Mouse (Mus musculus): ENCODE data around the gene Pebp1. TPM values are rescaled to one million over a fixed set of nuclear protein-coding genes. Genes with fewer than 3 reads are reported as not detected.

Gene Pebp1
- polyA plus RNA-seq, 1 experiment = 697 TPM

DNA sequence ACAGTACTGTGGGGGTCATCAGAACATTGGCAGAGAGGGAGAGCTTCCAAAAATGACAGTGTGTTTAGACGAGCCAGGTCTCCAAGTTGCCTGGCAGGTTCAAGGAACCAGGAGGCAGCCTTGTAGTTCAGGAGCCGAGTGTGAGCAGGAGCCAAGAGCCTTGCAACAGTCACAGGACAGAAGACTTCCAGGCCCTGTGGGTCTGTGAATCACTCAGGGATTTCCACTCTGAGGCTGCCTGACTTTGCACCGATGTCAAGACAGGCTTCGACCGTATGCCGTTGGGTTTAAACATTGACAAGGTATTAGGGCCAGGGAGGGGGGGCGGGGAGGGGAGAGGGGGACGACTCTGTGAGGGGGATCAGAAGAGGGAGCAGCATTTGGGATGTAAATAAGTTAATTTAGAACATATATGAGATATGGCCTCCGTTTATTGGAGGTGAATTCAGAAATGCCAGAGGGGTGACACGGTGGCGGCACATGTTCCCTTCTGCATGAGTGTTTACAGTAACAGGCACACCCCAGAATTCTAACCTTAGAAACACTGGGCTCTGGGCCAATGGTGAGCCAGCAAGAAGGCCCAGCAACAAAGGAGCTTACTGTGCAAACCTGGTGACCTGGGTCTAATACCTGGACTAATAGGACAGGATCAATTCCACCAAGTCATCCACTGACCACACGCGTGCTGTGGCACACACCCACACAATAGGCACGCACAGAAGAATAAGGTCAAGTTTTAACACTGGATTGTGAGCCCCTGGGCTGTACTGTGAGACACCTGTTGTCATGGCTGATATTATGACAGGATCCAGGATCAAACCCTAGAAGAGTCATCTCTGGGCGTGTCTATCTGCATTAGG is 8.4 kb downstream of the Pebp1 start:
- Histone ChIP-seq H3K36me3 (ENCODE audit: control insufficient read depth, insufficient read depth) (peaks cover 20% of the 10 kb centered on the region), H3K4me3 (ENCODE audit: insufficient read depth, poor library complexity, severe bottlenecking) (no peak overlapping the region), H3K79me2 (ENCODE audit: control insufficient read depth, insufficient read depth) (peaks cover 4% of the 10 kb centered on the region), H3K79me3 (ENCODE audit: low read depth) (peaks cover 1% of the 10 kb centered on the region), H3ac (ENCODE audit: control insufficient read depth, insufficient read length, low read depth) (no peak overlapping the region), H3K27me3 (ENCODE audit: control insufficient read depth, insufficient read depth, insufficient read length) (no peaks in the 10 kb centered on the region)
- TF ChIP-seq FOSL1 (IDR thresholded peaks at IDR 0.05; ENCODE audit: insufficient read depth, low read length, poor library complexity, severe bottlenecking) (no peak), CTCF (IDR thresholded peaks at IDR 0.05; ENCODE audit: control insufficient read depth, insufficient read depth, insufficient read length) (no peak), CEBPB (IDR thresholded peaks at IDR 0.05; ENCODE audit: low read depth) (no peak), MYOD1 (IDR thresholded peaks at IDR 0.05; ENCODE audit: control insufficient read depth, insufficient read length, low read depth) (no peak), USF1 (IDR thresholded peaks at IDR 0.05; ENCODE audit: low read depth) (no peak), MYOG (IDR thresholded peaks at IDR 0.05; ENCODE audit: control insufficient read depth, extremely low read depth, insufficient read length) (no peak), MAX (IDR thresholded peaks at IDR 0.05) (no peak)

DNA sequence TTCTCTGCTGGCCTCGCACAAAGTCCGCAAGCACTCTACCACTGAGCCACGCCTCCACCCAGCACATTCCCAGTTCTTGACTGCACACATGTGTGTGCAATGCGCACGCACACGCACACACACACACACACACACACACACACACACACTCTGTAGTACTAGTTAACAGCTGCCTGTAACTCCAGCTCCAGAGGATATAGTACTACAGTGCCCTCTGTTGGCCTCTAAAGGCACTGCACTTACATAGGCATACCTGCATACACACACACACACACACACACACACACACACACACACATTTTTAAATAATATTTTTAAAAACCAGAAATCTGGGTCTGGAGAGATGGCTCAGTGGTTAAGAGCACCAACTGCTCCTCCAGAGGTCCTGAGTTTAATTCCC is 9.6 kb downstream of the Pebp1 start:
- no peaks in the 10 kb centered on the region for H3K79me2 ChIP-seq (ENCODE audit: control insufficient read depth, insufficient read depth)
- no peaks in the 10 kb centered on the region for H3K27me3 ChIP-seq (ENCODE audit: control insufficient read depth, insufficient read depth, insufficient read length)
- H3K79me3 ChIP-seq (ENCODE audit: low read depth) = no peaks in the 10 kb centered on the region
- no peak overlapping the region for H3K4me3 ChIP-seq (ENCODE audit: insufficient read depth, poor library complexity, severe bottlenecking)
- peaks cover 14% of the 10 kb centered on the region for H3K36me3 ChIP-seq (ENCODE audit: control insufficient read depth, insufficient read depth)
- TF ChIP-seq MAX (IDR thresholded peaks at IDR 0.05) = no peak
- TF ChIP-seq USF1 (IDR thresholded peaks at IDR 0.05; ENCODE audit: low read depth) = no peak
- TF ChIP-seq CTCF (IDR thresholded peaks at IDR 0.05; ENCODE audit: control insufficient read depth, insufficient read depth, insufficient read length) = no peak
- TF ChIP-seq FOSL1 (IDR thresholded peaks at IDR 0.05; ENCODE audit: insufficient read depth, low read length, poor library complexity, severe bottlenecking) = no peak
- no peak for TF ChIP-seq MYOG (IDR thresholded peaks at IDR 0.05; ENCODE audit: control insufficient read depth, extremely low read depth, insufficient read length)
- TF ChIP-seq MYOD1 (IDR thresholded peaks at IDR 0.05; ENCODE audit: control insufficient read depth, insufficient read length, low read depth) = no peak
- no peak for TF ChIP-seq CEBPB (IDR thresholded peaks at IDR 0.05; ENCODE audit: low read depth)
- H3ac ChIP-seq (ENCODE audit: control insufficient read depth, insufficient read length, low read depth) = no peak overlapping the region

DNA sequence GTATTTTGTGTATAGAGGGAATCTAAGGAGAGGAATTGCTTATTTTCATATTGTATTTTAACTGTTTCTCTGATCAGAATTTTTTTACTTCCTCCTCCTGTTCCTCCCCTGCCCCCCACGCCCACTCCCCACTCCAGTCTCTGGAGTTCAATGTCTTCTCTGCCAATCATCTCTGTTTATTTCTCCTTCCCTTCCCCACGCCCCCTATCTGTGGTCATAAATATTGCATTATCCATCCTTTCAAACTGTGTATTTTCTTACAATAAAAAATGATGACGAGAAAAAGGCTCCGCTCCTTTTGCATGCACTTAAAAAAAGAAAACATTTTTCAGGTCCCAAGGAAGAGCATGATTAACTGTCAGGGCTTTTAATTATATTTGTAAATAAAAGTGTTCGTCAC is 12.6 kb downstream of the Pebp1 start:
- Histone ChIP-seq H3ac (ENCODE audit: control insufficient read depth, insufficient read length, low read depth) (no peak overlapping the region), H3K27me3 (ENCODE audit: control insufficient read depth, insufficient read depth, insufficient read length) (no peaks in the 10 kb centered on the region), H3K36me3 (ENCODE audit: control insufficient read depth, insufficient read depth) (no peaks in the 10 kb centered on the region), H3K4me3 (ENCODE audit: insufficient read depth, poor library complexity, severe bottlenecking) (no peak overlapping the region), H3K79me2 (ENCODE audit: control insufficient read depth, insufficient read depth) (no peaks in the 10 kb centered on the region), H3K79me3 (ENCODE audit: low read depth) (no peaks in the 10 kb centered on the region)
- no peak for TF ChIP-seq MYOD1 (IDR thresholded peaks at IDR 0.05; ENCODE audit: control insufficient read depth, insufficient read length, low read depth)
- no peak for TF ChIP-seq FOSL1 (IDR thresholded peaks at IDR 0.05; ENCODE audit: insufficient read depth, low read length, poor library complexity, severe bottlenecking)
- no peak for TF ChIP-seq USF1 (IDR thresholded peaks at IDR 0.05; ENCODE audit: low read depth)
- no peak for TF ChIP-seq MAX (IDR thresholded peaks at IDR 0.05)

DNA sequence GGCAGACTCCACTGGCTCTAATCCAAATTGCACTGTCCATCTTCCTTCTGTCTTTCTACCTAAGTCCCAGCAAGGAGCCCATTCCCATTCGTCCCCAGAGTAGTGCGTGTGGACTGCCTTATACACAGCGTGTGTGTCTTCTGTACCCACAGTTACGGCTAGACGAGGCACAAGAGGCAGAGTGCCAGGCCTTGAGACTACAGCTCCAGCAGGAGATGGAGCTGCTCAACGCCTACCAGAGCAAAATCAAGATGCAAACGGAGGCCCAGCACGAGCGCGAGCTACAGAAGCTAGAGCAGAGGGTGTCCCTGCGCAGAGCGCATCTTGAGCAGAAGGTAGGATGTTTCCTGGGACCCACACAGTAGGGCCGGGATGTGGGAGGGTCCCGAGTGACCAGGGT is 15.5 kb downstream of the Pebp1 start:
- Histone ChIP-seq H3K4me3 (ENCODE audit: insufficient read depth, poor library complexity, severe bottlenecking) (no peak overlapping the region), H3K79me2 (ENCODE audit: control insufficient read depth, insufficient read depth) (no peaks in the 10 kb centered on the region), H3ac (ENCODE audit: control insufficient read depth, insufficient read length, low read depth) (no peak overlapping the region), H3K36me3 (ENCODE audit: control insufficient read depth, insufficient read depth) (no peaks in the 10 kb centered on the region), H3K27me3 (ENCODE audit: control insufficient read depth, insufficient read depth, insufficient read length) (no peaks in the 10 kb centered on the region), H3K79me3 (ENCODE audit: low read depth) (no peaks in the 10 kb centered on the region)
- no peak for TF ChIP-seq USF1 (IDR thresholded peaks at IDR 0.05; ENCODE audit: low read depth)
- TF ChIP-seq MAX (IDR thresholded peaks at IDR 0.05) = no peak
- TF ChIP-seq CTCF (IDR thresholded peaks at IDR 0.05; ENCODE audit: control insufficient read depth, insufficient read depth, insufficient read length) = no peak
- no peak for TF ChIP-seq FOSL1 (IDR thresholded peaks at IDR 0.05; ENCODE audit: insufficient read depth, low read length, poor library complexity, severe bottlenecking)
- no peak for TF ChIP-seq CEBPB (IDR thresholded peaks at IDR 0.05; ENCODE audit: low read depth)
- no peak for TF ChIP-seq MYOD1 (IDR thresholded peaks at IDR 0.05; ENCODE audit: control insufficient read depth, insufficient read length, low read depth)
- no peak for TF ChIP-seq MYOG (IDR thresholded peaks at IDR 0.05; ENCODE audit: control insufficient read depth, extremely low read depth, insufficient read length)

DNA sequence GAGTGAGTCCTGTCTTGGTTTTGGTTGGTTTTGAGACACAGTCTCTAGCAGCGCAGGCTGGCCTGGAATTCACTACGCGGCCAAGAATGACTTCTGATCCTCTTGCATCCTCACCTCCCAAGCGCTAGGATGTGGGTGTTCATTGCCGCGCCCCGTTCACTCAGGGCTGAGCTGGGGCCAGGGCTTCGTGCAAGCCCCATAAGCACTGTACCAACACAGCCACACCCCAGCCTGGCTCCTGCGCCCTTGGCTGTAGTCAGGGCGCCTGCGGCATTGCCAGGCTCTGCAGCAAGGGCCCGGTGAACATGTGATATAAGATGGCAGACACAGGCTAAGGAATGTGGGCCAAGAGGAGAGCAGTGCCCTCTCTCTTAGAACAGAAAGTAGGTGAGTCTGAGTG is 18.0 kb downstream of the Pebp1 start:
- H3K79me3 ChIP-seq (ENCODE audit: low read depth) = no peaks in the 10 kb centered on the region
- H3K79me2 ChIP-seq (ENCODE audit: control insufficient read depth, insufficient read depth) = no peaks in the 10 kb centered on the region
- no peak overlapping the region for H3K4me3 ChIP-seq (ENCODE audit: insufficient read depth, poor library complexity, severe bottlenecking)
- H3ac ChIP-seq (ENCODE audit: control insufficient read depth, insufficient read length, low read depth) = no peak overlapping the region
- H3K36me3 ChIP-seq (ENCODE audit: control insufficient read depth, insufficient read depth) = no peaks in the 10 kb centered on the region
- TF ChIP-seq CEBPB (IDR thresholded peaks at IDR 0.05; ENCODE audit: low read depth) (no peak), FOSL1 (IDR thresholded peaks at IDR 0.05; ENCODE audit: insufficient read depth, low read length, poor library complexity, severe bottlenecking) (no peak), CTCF (IDR thresholded peaks at IDR 0.05; ENCODE audit: control insufficient read depth, insufficient read depth, insufficient read length) (no peak)
- H3K27me3 ChIP-seq (ENCODE audit: control insufficient read depth, insufficient read depth, insufficient read length) = no peaks in the 10 kb centered on the region

DNA sequence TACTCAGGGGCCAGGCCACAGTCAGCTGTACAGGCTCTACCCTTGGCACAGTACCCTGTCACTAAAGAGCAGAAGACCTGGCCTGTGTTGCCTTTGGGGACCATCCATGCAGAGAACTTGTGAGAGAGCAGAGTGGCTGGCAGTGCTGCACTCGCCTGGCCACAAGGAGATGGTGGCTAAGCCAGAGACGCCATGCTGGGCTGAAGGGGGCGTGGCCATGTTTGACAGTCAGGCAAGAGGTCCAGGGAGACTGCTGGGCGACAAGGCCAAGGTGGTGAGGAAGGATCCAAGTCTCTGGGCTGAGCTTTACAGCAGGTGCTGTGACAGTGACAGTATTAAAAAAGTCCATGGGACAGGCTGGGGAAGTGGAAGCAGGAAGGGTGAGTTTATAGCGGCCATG is 18.7 kb downstream of the Pebp1 start:
- TF ChIP-seq FOSL1 (IDR thresholded peaks at IDR 0.05; ENCODE audit: insufficient read depth, low read length, poor library complexity, severe bottlenecking) = no peak
- TF ChIP-seq USF1 (IDR thresholded peaks at IDR 0.05; ENCODE audit: low read depth) = no peak
- no peak for TF ChIP-seq MAX (IDR thresholded peaks at IDR 0.05)
- TF ChIP-seq MYOG (IDR thresholded peaks at IDR 0.05; ENCODE audit: control insufficient read depth, extremely low read depth, insufficient read length) = no peak
- TF ChIP-seq MYOD1 (IDR thresholded peaks at IDR 0.05; ENCODE audit: control insufficient read depth, insufficient read length, low read depth) = no peak
- no peak for TF ChIP-seq CEBPB (IDR thresholded peaks at IDR 0.05; ENCODE audit: low read depth)
- no peak for TF ChIP-seq CTCF (IDR thresholded peaks at IDR 0.05; ENCODE audit: control insufficient read depth, insufficient read depth, insufficient read length)
- H3K27me3 ChIP-seq (ENCODE audit: control insufficient read depth, insufficient read depth, insufficient read length) = no peaks in the 10 kb centered on the region
- H3ac ChIP-seq (ENCODE audit: control insufficient read depth, insufficient read length, low read depth) = no peak overlapping the region
- H3K79me2 ChIP-seq (ENCODE audit: control insufficient read depth, insufficient read depth) = no peaks in the 10 kb centered on the region
- H3K4me3 ChIP-seq (ENCODE audit: insufficient read depth, poor library complexity, severe bottlenecking) = no peak overlapping the region
- H3K79me3 ChIP-seq (ENCODE audit: low read depth) = no peaks in the 10 kb centered on the region
- no peaks in the 10 kb centered on the region for H3K36me3 ChIP-seq (ENCODE audit: control insufficient read depth, insufficient read depth)
